19 mouse cellular contexts compared by ENCODE assay signal in the genomic region with DNA sequence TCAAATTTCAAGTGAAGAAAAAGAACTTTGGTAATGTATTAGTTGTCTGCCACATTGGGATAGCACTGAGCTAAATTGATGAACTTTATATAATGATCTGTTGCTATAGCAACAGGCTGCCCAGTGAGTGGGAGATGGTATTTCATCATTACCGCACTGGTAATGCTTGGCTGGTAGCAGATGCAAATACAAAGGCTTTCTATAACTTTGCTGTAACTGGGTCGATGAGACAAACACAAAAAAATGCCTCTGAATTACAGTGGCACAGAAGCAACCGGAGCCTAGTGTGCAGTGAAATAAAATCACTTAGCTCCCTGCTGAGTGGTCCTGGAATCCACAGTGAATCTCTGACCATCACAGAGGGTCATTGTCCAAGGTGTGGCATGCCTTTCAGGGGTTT.
A peak's percentile ranks its signal among the peaks of the same experiment; 100 is the strongest.
DNase-seq lines count a peak whose midpoint lies in the region; ATAC-seq and TF ChIP-seq lines count a peak whose summit lies in the region.
"Had no signal": no experiment of that assay in that cellular context is flagged by ENCODE, and none has a peak within 500 bp of the region (broad histone marks: within the 10 kb centered on the region; RNA-seq: fewer than 3 reads in every experiment).

No protein-coding gene starts in this region.

- H3K9me3 ChIP-seq in neural tube, embryonic 14.5 days (ENCODE audit: control insufficient read depth, low read length) = no peaks in the 10 kb centered on the region
- H3K9me3 ChIP-seq in neural tube, embryonic 15.5 days (replicated peaks) = no peaks in the 10 kb centered on the region
- no peaks in the 10 kb centered on the region for H3K9me3 ChIP-seq in midbrain, embryonic 13.5 days
- no peaks in the 10 kb centered on the region for H3K9me3 ChIP-seq in stomach, postnatal 0 days (ENCODE audit: control insufficient read depth, low read length)
- H3K9me3 ChIP-seq: embryonic facial prominence, embryonic 13.5 days; limb, embryonic 15.5 days had no signal

- H3K27ac ChIP-seq in neural tube, embryonic 14.5 days (ENCODE audit: low read depth, low read length) = no peak overlapping the region
- H3K27ac ChIP-seq in neural tube, embryonic 15.5 days (replicated peaks) = no peak overlapping the region
- H3K27ac ChIP-seq in midbrain, embryonic 13.5 days = no peak overlapping the region
- no peak overlapping the region for H3K27ac ChIP-seq in stomach, postnatal 0 days (replicated peaks)
- H3K27ac ChIP-seq: embryonic facial prominence, embryonic 13.5 days; gastrocnemius, adult 2 months; kidney, postnatal 0 days; limb, embryonic 15.5 days had no signal

- no peaks in the 10 kb centered on the region for H3K27me3 ChIP-seq in neural tube, embryonic 14.5 days (ENCODE audit: control insufficient read depth, insufficient read depth, low read length)
- no peaks in the 10 kb centered on the region for H3K27me3 ChIP-seq in neural tube, embryonic 15.5 days (replicated peaks)
- no peaks in the 10 kb centered on the region for H3K27me3 ChIP-seq in midbrain, embryonic 13.5 days
- H3K27me3 ChIP-seq in stomach, postnatal 0 days (ENCODE audit: control insufficient read depth, insufficient read depth, low read length) = no peaks in the 10 kb centered on the region
- H3K27me3 ChIP-seq: CH12.LX; embryonic facial prominence, embryonic 13.5 days; limb, embryonic 15.5 days had no signal

- no peak for TF ChIP-seq EP300 in stomach, postnatal 0 days (optimal IDR thresholded peaks at IDR 0.05)

- H3K9ac ChIP-seq in neural tube, embryonic 14.5 days (replicated peaks; ENCODE audit: low read depth, low read length) = no peak overlapping the region
- H3K9ac ChIP-seq in neural tube, embryonic 15.5 days (replicated peaks) = no peak overlapping the region
- H3K9ac ChIP-seq in midbrain, embryonic 13.5 days (replicated peaks) = no peak overlapping the region
- no peak overlapping the region for H3K9ac ChIP-seq in stomach, postnatal 0 days (ENCODE audit: low read length)
- H3K9ac ChIP-seq: embryonic facial prominence, embryonic 13.5 days; limb, embryonic 15.5 days had no signal

- no peaks in the 10 kb centered on the region for H3K36me3 ChIP-seq in neural tube, embryonic 14.5 days (ENCODE audit: control insufficient read depth, insufficient read depth, low read length)
- H3K36me3 ChIP-seq in neural tube, embryonic 15.5 days = no peaks in the 10 kb centered on the region
- H3K36me3 ChIP-seq in midbrain, embryonic 13.5 days = no peaks in the 10 kb centered on the region
- H3K36me3 ChIP-seq in stomach, postnatal 0 days (ENCODE audit: control insufficient read depth, insufficient read depth, low read length) = no peaks in the 10 kb centered on the region
- H3K36me3 ChIP-seq: limb, embryonic 15.5 days had no signal

- ATAC-seq in frontal cortex, adult (ENCODE audit: low TSS enrichment) = peak; percentile 20; the same call in 1 of the 2 replicates
- ATAC-seq in neural tube, embryonic 14.5 days (ENCODE audit: low read depth) = 0 out of 2 replicates have a peak, but pooled peaks have one; percentile 49
- no peak; the same call in 1 of the 2 replicates for ATAC-seq in neural tube, embryonic 15.5 days (ENCODE audit: low FRiP score)
- peak; percentile 65; the same call in 1 of the 2 replicates for ATAC-seq in midbrain, embryonic 13.5 days
- no peak for ATAC-seq in stomach, postnatal 0 days (ENCODE audit: low FRiP score, low TSS enrichment)

- H3K4me3 ChIP-seq in neural tube, embryonic 14.5 days (ENCODE audit: low read depth, low read length) = no peak overlapping the region
- H3K4me3 ChIP-seq in neural tube, embryonic 15.5 days (replicated peaks) = no peak overlapping the region
- no peak overlapping the region for H3K4me3 ChIP-seq in midbrain, embryonic 13.5 days (replicated peaks)
- no peak overlapping the region for H3K4me3 ChIP-seq in stomach, postnatal 0 days (ENCODE audit: low read depth, low read length)
- H3K4me3 ChIP-seq: embryonic facial prominence, embryonic 13.5 days; gastrocnemius, adult 2 months; limb, embryonic 15.5 days had no signal

- TF ChIP-seq CTCF in stomach, postnatal 0 days (IDR thresholded peaks at IDR 0.05; ENCODE audit: low read depth) = no peak

- WGBS in neural tube, embryonic 14.5 days = 18% methylated on average over 3 of the region's 3 CpGs
- 20% methylated on average over 3 of the region's 3 CpGs for WGBS in neural tube, embryonic 15.5 days
- WGBS in midbrain, embryonic 13.5 days = 38% methylated on average over 3 of the region's 3 CpGs
- WGBS in stomach, postnatal 0 days = 78% methylated on average over 3 of the region's 3 CpGs

- DNase-seq in frontal cortex, adult 2 months (ENCODE audit: extremely low spot score in 1 of 2, low spot score in 1 of 2) = no peak
- no peak for DNase-seq in embryo, embryonic 10 days (ENCODE audit: low spot score)
- no peak for DNase-seq in stomach, postnatal 0 days (ENCODE audit: low spot score)
- no peak for DNase-seq in lung, postnatal 10 days
- DNase-seq: adrenal gland, adult 8-10 months; cerebellum, adult 8-10 months; gastrocnemius, adult 2 months; heart, adult 18-20 months; kidney, adult 11 months; lung, postnatal 14 days; thymus, postnatal 4 days had no signal

- H3K4me1 ChIP-seq in neural tube, embryonic 14.5 days (ENCODE audit: control insufficient read depth, insufficient read depth, low read length) = 0 out of 2 replicates have a peak, but pooled peaks cover 3% of the 10 kb centered on the region
- H3K4me1 ChIP-seq in neural tube, embryonic 15.5 days = peaks cover 17% of the 10 kb centered on the region; the same call in 1 of the 2 replicates
- H3K4me1 ChIP-seq in midbrain, embryonic 13.5 days (replicated peaks) = peaks cover 9% of the 10 kb centered on the region
- no peaks in the 10 kb centered on the region for H3K4me1 ChIP-seq in stomach, postnatal 0 days (replicated peaks; ENCODE audit: control insufficient read depth, insufficient read depth)
- H3K4me1 ChIP-seq: embryonic facial prominence, embryonic 13.5 days; limb, embryonic 15.5 days had no signal

- no peak overlapping the region for H3K4me2 ChIP-seq in neural tube, embryonic 14.5 days (ENCODE audit: low read depth, low read length)
- no peak overlapping the region for H3K4me2 ChIP-seq in neural tube, embryonic 15.5 days
- H3K4me2 ChIP-seq in midbrain, embryonic 13.5 days (replicated peaks) = no peak overlapping the region
- H3K4me2 ChIP-seq in stomach, postnatal 0 days (replicated peaks; ENCODE audit: low read depth) = no peak overlapping the region
- H3K4me2 ChIP-seq: embryonic facial prominence, embryonic 13.5 days; limb, embryonic 15.5 days had no signal

Comparison
In these comparisons a context has a peak if more than half of its experiments do, and no peak if none do; other contexts are left out.
1. ATAC-seq: peak in frontal cortex, adult (single experiment), neural tube, embryonic 14.5 days (single experiment) and midbrain, embryonic 13.5 days (single experiment); none in neural tube, embryonic 15.5 days (single experiment) and stomach, postnatal 0 days (single experiment).